Mouse (Mus musculus): ENCODE results near the gene Pcyt1b.

DNA sequence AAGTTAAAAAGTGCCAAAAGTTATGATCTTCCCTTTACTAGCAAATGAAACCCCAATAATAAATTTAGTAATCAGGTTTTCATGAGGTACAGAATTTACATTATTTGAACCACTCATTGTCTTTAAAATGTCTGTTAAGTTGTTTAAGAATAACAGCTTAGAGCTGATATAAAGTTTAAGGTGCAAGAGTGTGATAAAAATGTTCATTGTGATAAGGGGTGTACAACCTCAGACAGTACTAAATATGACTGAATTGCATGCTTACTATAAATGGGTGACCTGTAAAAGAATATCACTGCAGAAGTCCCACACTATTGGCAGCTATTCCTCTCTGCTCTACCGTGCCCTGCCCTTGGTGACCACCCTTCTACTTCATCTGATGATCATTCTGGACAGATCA lies 134.9 kb downstream of the Pcyt1b start:
- TF ChIP-seq POLR2A (IDR thresholded peaks at IDR 0.05; ENCODE audit: insufficient read length, low read depth) (no peak), USF1 (IDR thresholded peaks at IDR 0.05; ENCODE audit: low read depth) (no peak), MYOD1 (IDR thresholded peaks at IDR 0.05; ENCODE audit: control insufficient read depth in 1 of 3, insufficient read length in 2 of 3, low read depth in 2 of 3) (no peak), E2F4 (IDR thresholded peaks at IDR 0.05; ENCODE audit: insufficient read depth) (no peak), MAX (IDR thresholded peaks at IDR 0.05; ENCODE audit: low read depth) (no peak)
